Mouse (Mus musculus): Measurements from ENCODE around the gene Galnt7. TPM values are rescaled to one million over a fixed set of nuclear protein-coding genes. Genes with fewer than 3 reads are reported as not detected.

Galnt7 gene
- polyA plus RNA-seq, 1 experiment from 2014 or later, result 25.6 TPM

DNA sequence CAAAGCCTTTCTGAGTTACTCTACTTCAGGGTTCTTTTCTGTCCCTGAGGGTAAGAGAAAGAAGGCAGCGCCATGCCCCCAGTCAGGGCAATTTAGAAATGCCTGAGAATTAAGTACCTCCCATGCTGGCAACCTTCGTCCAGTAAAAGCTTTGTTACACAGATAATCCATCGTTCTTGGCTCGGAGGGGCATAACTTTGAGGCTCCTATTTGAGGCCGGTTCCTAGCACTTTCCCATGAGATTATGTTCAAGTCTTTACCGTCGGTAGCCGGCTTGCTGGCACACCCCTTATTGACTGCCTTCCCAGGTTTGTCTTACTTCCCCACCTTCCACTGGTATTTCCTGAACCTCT is 154.4 kb downstream of the Galnt7 start:
- Histone ChIP-seq H3K9me3 (ENCODE audit: control insufficient read depth, low read length) (no peaks in the 10 kb centered on the region), H3K4me2 (replicated peaks; ENCODE audit: low read depth, low read length) (no peak overlapping the region; the same call in 1 of the 2 replicates), H3K9ac (ENCODE audit: low read depth, low read length) (no peak overlapping the region), H3K36me3 (ENCODE audit: control insufficient read depth, insufficient read depth, low read length) (no peaks in the 10 kb centered on the region), H3K4me1 (ENCODE audit: control insufficient read depth, insufficient read depth, low read length) (no peaks in the 10 kb centered on the region), H3K4me3 (ENCODE audit: low read length) (no peak overlapping the region), H3K27me3 (ENCODE audit: control insufficient read depth, insufficient read depth, low read length) (no peaks in the 10 kb centered on the region), H3K27ac (ENCODE audit: low read depth, low read length) (no peak overlapping the region)
- no peak for ATAC-seq (ENCODE audit: low FRiP score, low TSS enrichment)
- WGBS, result 77% methylated on average over 8 of the region's 8 CpGs

DNA sequence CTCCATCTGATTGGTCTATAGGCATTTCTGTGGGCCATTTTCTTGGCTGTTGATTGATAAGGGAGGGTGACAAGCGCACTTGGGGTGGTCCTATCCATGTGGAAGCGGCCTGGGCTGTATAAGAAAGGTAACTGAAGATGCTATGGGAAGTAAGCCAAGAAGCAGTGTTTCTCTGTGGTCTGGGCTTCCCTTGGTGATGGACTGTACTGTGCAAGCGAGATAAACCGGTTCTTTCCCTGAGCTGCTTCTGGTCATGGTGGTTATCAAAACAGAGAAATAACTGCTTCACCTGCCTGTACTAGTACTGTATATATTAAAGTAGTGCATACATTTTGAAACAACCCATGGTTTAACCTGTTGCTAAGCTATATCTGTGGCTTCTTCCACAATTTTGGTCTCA is 161.0 kb downstream of the Galnt7 start:
- no peaks in the 10 kb centered on the region for H3K4me1 ChIP-seq (ENCODE audit: control insufficient read depth, insufficient read depth, low read length)
- H3K4me2 ChIP-seq (replicated peaks; ENCODE audit: low read depth, low read length), result no peak overlapping the region
- H3K27me3 ChIP-seq (ENCODE audit: control insufficient read depth, insufficient read depth, low read length), result no peaks in the 10 kb centered on the region
- no peaks in the 10 kb centered on the region for H3K9me3 ChIP-seq (ENCODE audit: control insufficient read depth, low read length)
- H3K9ac ChIP-seq (ENCODE audit: low read depth, low read length), result no peak overlapping the region
- no peak overlapping the region for H3K4me3 ChIP-seq (ENCODE audit: low read length)
- WGBS, result 96% methylated on average over 4 of the region's 4 CpGs
- H3K27ac ChIP-seq (ENCODE audit: low read depth, low read length), result no peak overlapping the region
- ATAC-seq (ENCODE audit: low FRiP score, low TSS enrichment), result no peak
- no peaks in the 10 kb centered on the region for H3K36me3 ChIP-seq (ENCODE audit: control insufficient read depth, insufficient read depth, low read length)

DNA sequence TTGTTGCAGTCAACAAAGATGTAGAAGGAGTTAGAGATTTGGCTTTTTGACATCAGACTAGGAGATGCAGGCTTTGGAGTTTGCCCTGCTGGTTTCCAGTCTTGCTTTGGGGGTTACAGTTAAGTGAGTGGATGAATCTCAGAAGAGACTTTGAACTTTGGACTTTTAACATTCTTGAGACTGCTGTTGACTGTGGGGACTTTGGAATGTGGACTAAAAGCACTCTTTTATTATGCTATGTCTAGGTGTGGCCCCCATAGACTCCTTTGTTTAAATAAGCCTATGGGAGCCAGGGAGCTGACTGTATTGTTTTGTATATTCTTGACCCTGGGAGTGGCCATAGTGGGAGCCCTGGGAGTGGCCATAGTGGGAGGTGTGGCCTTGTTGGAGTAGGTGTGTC is 162.9 kb downstream of the Galnt7 start:
- no peaks in the 10 kb centered on the region for H3K9me3 ChIP-seq (ENCODE audit: control insufficient read depth, low read length)
- peaks cover 7% of the 10 kb centered on the region; the same call in 1 of the 2 replicates for H3K4me1 ChIP-seq (ENCODE audit: control insufficient read depth, insufficient read depth, low read length)
- H3K4me3 ChIP-seq (ENCODE audit: low read length), result no peak overlapping the region
- no peaks in the 10 kb centered on the region for H3K27me3 ChIP-seq (ENCODE audit: control insufficient read depth, insufficient read depth, low read length)
- no peaks in the 10 kb centered on the region for H3K36me3 ChIP-seq (ENCODE audit: control insufficient read depth, insufficient read depth, low read length)
- ATAC-seq (ENCODE audit: low FRiP score, low TSS enrichment), result no peak
- no peak overlapping the region for H3K4me2 ChIP-seq (replicated peaks; ENCODE audit: low read depth, low read length)
- H3K27ac ChIP-seq (ENCODE audit: low read depth, low read length), result no peak overlapping the region
- H3K9ac ChIP-seq (ENCODE audit: low read depth, low read length), result no peak overlapping the region

DNA sequence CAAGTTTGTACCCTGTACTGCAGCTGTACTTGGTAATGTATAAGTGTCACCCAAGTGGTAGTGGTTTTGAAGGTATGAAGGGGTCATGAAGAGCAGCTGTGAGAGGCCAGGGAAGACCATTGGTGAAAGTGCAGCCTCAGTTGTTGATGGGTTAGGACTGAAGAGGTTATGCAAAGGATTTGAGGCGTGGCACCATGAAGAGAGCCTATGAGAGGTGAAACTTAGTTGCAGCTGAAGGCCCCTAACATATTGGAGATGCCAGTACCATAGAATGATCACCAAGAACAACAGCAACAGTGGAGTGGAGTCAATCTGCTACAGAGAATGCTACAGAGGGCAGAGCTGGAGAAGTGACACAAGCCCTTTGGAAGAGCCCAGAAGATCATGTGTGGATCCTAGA is 163.5 kb downstream of the Galnt7 start:
- H3K4me2 ChIP-seq (replicated peaks; ENCODE audit: low read depth, low read length), result no peak overlapping the region
- WGBS, result 85% methylated on average over 1 of the region's 1 CpGs
- no peaks in the 10 kb centered on the region for H3K27me3 ChIP-seq (ENCODE audit: control insufficient read depth, insufficient read depth, low read length)
- H3K27ac ChIP-seq (ENCODE audit: low read depth, low read length), result no peak overlapping the region
- ATAC-seq (ENCODE audit: low FRiP score, low TSS enrichment), result no peak
- H3K36me3 ChIP-seq (ENCODE audit: control insufficient read depth, insufficient read depth, low read length), result no peaks in the 10 kb centered on the region
- H3K4me1 ChIP-seq (ENCODE audit: control insufficient read depth, insufficient read depth, low read length), result peaks cover 7% of the 10 kb centered on the region; the same call in 1 of the 2 replicates
- no peak overlapping the region for H3K4me3 ChIP-seq (ENCODE audit: low read length)
- no peaks in the 10 kb centered on the region for H3K9me3 ChIP-seq (ENCODE audit: control insufficient read depth, low read length)
- H3K9ac ChIP-seq (ENCODE audit: low read depth, low read length), result no peak overlapping the region

DNA sequence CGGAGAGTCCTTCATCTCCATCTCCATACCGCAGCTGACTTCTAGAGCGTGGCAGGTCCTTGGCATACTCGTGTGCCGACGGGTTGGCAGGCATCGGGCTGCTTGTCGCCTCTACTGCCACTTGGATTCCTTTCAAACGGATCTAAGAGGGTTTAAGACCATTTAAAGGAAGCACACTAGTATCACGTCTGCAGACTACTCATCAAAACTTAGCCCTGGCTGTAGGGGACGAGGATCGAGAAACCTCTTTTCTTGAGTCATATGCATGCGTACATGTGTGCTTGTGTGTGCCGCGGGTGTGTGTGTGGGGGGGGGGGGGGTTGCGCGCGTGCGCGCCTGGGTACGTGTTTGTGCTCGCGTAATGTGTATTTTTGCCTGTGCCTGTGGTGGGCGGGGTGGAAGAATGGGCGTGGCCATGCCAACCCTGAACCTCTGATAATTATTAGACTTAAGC is 164.5 kb downstream of the Galnt7 start:
- ATAC-seq (ENCODE audit: low FRiP score, low TSS enrichment), result peak; percentile 37
- H3K4me2 ChIP-seq (replicated peaks; ENCODE audit: low read depth, low read length), result peak overlapping the region; percentile 69
- H3K4me3 ChIP-seq (ENCODE audit: low read length), result peak overlapping the region; percentile 86
- peaks cover 7% of the 10 kb centered on the region; the same call in 1 of the 2 replicates for H3K4me1 ChIP-seq (ENCODE audit: control insufficient read depth, insufficient read depth, low read length)
- 2% methylated on average over 25 of the region's 25 CpGs for WGBS
- H3K27me3 ChIP-seq (ENCODE audit: control insufficient read depth, insufficient read depth, low read length), result no peaks in the 10 kb centered on the region
- H3K9ac ChIP-seq (ENCODE audit: low read depth, low read length), result peak overlapping the region; percentile 56
- H3K27ac ChIP-seq (ENCODE audit: low read depth, low read length), result peak overlapping the region; percentile 76
- peaks cover 2% of the 10 kb centered on the region; the same call in 1 of the 2 replicates for H3K36me3 ChIP-seq (ENCODE audit: control insufficient read depth, insufficient read depth, low read length)
- no peaks in the 10 kb centered on the region for H3K9me3 ChIP-seq (ENCODE audit: control insufficient read depth, low read length)

DNA sequence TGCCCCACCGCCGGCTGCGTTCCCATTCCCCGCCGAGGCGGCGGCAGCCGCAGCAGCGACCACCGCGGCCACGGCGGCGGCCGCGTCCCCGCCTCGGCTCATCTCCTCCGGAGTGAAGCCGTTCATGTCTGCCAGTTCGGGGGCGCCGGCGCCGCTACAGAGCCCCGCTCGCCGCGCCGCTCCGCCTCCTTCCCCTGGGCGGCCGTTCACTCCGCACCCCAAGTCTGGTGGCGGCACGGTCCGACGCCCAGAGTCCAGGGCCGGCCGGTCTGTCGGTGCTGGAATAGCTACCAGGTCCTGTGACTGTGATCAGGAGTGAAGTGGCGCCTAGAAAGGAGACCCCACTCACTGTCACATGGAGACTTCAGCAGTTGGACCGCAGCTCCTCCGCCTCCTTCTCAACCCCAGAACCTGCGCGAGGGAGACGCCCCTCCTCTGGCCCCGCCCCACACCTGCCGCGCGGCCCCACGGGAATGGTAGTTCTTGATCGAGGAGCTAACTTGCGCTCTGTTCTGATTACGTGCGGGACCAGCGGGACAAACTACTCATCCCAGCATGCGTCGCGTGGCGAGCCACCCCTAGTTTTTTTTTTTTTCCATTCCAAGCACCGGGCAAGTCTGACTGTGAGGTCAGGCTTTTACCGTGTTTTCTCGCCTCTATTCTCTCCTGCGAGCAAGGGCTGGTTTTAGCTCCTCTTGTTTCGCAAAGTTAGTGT is 165.2 kb downstream of the Galnt7 start, which contains the start of gene Sap30:
Sap30 (minus strand) TSS at position 420 of the 715 bp plus-strand sequence.
- Histone ChIP-seq H3K27me3 (ENCODE audit: control insufficient read depth, insufficient read depth, low read length) (no peaks in the 10 kb centered on the region), H3K4me3 (ENCODE audit: low read length) (peak within 1 kb of the TSS; percentile 86), H3K4me1 (ENCODE audit: control insufficient read depth, insufficient read depth, low read length) (peaks cover 7% of the 10 kb centered on the region; the same call in 1 of the 2 replicates), H3K9ac (ENCODE audit: low read depth, low read length) (peak within 1 kb of the TSS; percentile 90), H3K27ac (ENCODE audit: low read depth, low read length) (peak within 1 kb of the TSS; percentile 94), H3K36me3 (ENCODE audit: control insufficient read depth, insufficient read depth, low read length) (peaks cover 6% of the 10 kb centered on the region; the same call in 1 of the 2 replicates), H3K4me2 (replicated peaks; ENCODE audit: low read depth, low read length) (peak within 1 kb of the TSS; percentile 69), H3K9me3 (ENCODE audit: control insufficient read depth, low read length) (no peaks in the 10 kb centered on the region)
- ATAC-seq (ENCODE audit: low FRiP score, low TSS enrichment), result peak; percentile 98
- under 1% methylated on average over 63 of the region's 66 CpGs for WGBS

DNA sequence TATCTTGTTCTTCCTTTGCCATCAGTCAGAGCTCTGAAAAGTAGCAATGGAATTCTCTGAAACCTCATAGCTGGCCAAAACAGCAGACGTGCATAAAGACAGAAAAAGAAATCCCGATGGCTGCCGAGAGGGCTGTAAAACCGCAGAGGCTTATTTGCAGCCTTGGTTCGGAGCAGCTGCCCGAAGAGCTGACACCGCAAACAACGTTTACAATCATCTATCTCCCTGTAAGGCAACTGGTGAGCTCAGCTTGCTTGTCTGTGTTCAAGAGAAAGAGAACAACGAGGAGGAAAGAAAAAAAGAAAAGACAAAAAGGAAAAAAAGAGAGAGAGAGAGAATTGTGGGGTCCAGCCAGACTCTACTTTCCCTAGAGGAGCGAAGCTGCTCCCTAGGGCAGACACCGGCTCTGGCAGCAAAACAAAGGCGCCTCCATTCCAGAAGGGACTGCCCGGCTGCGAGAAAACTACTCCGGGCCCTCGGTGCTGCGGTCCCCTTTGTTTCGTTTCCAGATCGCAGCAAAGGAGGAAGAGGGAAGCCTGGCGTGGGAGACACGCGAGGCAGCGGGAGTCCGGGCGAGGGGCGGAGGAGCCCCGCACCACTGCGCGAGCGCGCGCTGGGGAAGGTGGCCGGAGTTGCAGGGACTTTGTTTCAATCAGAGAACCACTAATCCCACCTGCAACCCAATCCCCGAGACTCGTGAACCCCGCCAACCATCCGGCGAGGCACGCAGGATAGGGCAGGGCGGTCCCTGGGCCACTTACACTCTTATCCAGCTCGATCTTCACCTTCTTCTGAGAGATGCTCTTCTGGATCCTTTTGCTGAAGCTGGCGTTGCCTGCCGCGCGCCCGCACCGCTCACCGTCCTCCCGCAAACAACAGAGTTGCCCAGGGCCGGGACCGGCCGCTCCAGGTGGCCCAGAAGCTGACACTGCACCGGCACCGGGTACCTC is 166.1 kb downstream of the Galnt7 start:
- under 1% methylated on average over 54 of the region's 54 CpGs for WGBS
- H3K4me1 ChIP-seq (ENCODE audit: control insufficient read depth, insufficient read depth, low read length), result peaks cover 7% of the 10 kb centered on the region; the same call in 1 of the 2 replicates

DNA sequence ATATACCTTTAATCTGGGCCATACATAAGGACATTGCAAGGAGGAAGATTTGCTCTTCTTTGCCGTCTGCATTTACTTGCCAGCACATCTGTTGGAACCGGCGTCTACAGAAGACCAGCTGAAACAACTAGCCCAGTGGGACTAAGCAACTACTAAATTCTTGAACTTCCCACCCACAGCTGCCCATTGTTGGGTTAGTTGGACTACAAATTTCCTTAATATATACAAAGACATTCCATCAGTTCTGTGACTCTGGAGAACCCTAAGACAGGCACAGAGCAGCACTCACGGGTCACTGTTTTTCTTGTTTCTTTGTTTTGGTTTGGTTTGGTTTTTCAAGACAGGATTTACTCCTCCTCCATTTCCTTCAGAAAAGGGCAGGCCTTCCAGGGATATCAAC is 172.2 kb downstream of the Galnt7 start:
- 71% methylated on average over 4 of the region's 4 CpGs for whole genome bisulfite sequencing
- Histone ChIP-seq H3K9me3 (ENCODE audit: control insufficient read depth, low read length) (no peaks in the 10 kb centered on the region), H3K4me1 (ENCODE audit: control insufficient read depth, insufficient read depth, low read length) (peaks cover 3% of the 10 kb centered on the region; the same call in 1 of the 2 replicates)

More for the DNA sequence above, 166.1 kb downstream of the Galnt7 start:
- ATAC-seq (ENCODE audit: low FRiP score, low TSS enrichment), result peak; percentile 65
- peak overlapping the region; percentile 90 for H3K9ac ChIP-seq (ENCODE audit: low read depth, low read length)
- H3K4me3 ChIP-seq (ENCODE audit: low read length), result peak overlapping the region; percentile 86
- peak overlapping the region; percentile 94 for H3K27ac ChIP-seq (ENCODE audit: low read depth, low read length)
- H3K27me3 ChIP-seq (ENCODE audit: control insufficient read depth, insufficient read depth, low read length), result no peaks in the 10 kb centered on the region
- peaks cover 12% of the 10 kb centered on the region for H3K36me3 ChIP-seq (ENCODE audit: control insufficient read depth, insufficient read depth, low read length)
- peak overlapping the region; percentile 69 for H3K4me2 ChIP-seq (replicated peaks; ENCODE audit: low read depth, low read length)
- no peaks in the 10 kb centered on the region for H3K9me3 ChIP-seq (ENCODE audit: control insufficient read depth, low read length)

More for the DNA sequence above, 172.2 kb downstream of the Galnt7 start:
- Histone ChIP-seq H3K4me3 (ENCODE audit: low read length) (no peak overlapping the region), H3K36me3 (ENCODE audit: control insufficient read depth, insufficient read depth, low read length) (peaks cover 16% of the 10 kb centered on the region), H3K27ac (ENCODE audit: low read depth, low read length) (no peak overlapping the region), H3K27me3 (ENCODE audit: control insufficient read depth, insufficient read depth, low read length) (no peaks in the 10 kb centered on the region), H3K9ac (ENCODE audit: low read depth, low read length) (no peak overlapping the region), H3K4me2 (replicated peaks; ENCODE audit: low read depth, low read length) (no peak overlapping the region)
- ATAC-seq (ENCODE audit: low FRiP score, low TSS enrichment), result no peak
